Mouse (Mus musculus): ENCODE results near the gene Wdr19. TPM values are rescaled to one million over a fixed set of nuclear protein-coding genes. Genes with fewer than 3 reads are reported as not detected.
"Not testable (repeated sequence)": the region's sequence is repeated elsewhere in the genome, so short reads cannot be mapped to it uniquely, and the experiment has no call there.

Wdr19 gene
- polyA plus RNA-seq, 1 experiment = not detected

DNA sequence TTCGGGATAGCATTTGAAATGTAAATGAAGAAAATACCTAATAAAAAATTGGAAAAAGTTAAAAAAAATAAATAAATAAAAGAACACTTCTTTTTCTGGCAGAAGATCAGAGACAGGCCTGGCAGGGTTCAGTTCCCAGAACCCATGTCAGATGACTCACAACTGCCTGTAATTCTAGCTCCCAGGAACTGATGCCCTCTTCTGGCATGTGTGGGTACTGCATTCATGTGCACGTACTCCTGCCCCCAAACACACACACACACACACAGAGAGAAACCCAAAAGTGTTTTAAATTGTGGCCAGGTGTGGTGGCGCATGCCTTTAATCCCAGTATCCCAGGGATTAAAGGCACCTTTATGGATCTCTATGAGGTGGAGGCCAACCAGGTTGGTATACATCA, 84.7 kb downstream of the Wdr19 start:
- no peak overlapping the region for H3K4me3 ChIP-seq (replicated peaks)
- no peak for TF ChIP-seq TAL1 (IDR thresholded peaks at IDR 0.05; ENCODE audit: low read length)
- no peak for TF ChIP-seq GATA1 (IDR thresholded peaks at IDR 0.05; ENCODE audit: low read length)
- H3K9me3 ChIP-seq (ENCODE audit: control insufficient read depth, low read length) = no peaks in the 10 kb centered on the region
- H3K4me1 ChIP-seq (ENCODE audit: control insufficient read depth) = peaks cover 15% of the 10 kb centered on the region
- peaks cover 80% of the 10 kb centered on the region for H3K36me3 ChIP-seq (ENCODE audit: control insufficient read depth)
- no peaks in the 10 kb centered on the region for H3K27me3 ChIP-seq (ENCODE audit: control insufficient read depth)

DNA sequence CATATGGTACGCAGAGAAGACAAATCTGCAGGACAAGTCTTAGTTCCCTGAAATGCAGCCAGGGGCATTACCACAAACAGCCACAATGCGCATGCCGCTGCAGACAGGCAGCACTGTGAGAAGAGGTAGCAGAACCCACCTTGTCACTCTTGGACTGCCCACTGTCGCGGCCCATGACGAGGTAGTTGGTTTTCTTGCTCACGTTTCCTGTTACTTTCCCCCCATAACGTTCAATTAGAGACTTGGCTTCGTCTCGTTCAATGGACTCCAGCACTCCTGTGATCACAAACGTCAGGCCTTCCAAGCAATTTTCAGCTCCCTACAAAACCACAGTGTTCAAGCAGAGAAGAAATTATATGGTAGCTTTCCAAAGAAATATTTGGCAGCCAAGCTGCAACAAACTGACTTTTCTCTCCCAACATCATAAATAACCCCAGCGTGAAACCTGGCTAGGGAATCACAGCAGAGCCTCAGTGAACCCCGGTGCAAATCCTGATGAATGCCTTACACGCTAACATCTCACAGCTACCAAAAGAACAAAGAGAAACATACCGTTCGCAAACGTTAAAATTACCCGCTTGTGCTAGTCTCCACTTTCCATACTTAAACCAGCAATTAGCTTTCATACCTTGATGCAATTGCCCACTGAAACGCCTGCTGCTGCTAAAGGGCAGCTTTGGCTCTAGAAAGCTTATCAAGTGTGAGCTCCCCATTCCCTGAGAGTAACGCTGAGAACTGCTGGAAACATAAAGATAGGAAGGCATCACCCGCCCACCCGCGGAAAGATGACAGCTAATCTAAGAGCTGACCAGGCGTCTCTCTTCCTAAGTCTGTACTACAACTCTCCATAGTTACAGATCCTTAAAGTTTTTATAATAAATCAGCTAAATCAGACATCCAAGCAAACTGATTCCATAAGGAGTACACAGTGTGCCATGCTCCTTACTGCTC, 88.5 kb downstream of the Wdr19 start:
- H3K9me3 ChIP-seq (ENCODE audit: control insufficient read depth, low read length) = no peaks in the 10 kb centered on the region
- peaks cover 94% of the 10 kb centered on the region for H3K36me3 ChIP-seq (ENCODE audit: control insufficient read depth)
- H3K27me3 ChIP-seq (ENCODE audit: control insufficient read depth) = no peaks in the 10 kb centered on the region
- H3K4me3 ChIP-seq (replicated peaks) = no peak overlapping the region
- TF ChIP-seq TAL1 (IDR thresholded peaks at IDR 0.05; ENCODE audit: low read length) (no peak), GATA1 (IDR thresholded peaks at IDR 0.05; ENCODE audit: low read length) (no peak)
- peaks cover 31% of the 10 kb centered on the region for H3K4me1 ChIP-seq (ENCODE audit: control insufficient read depth)

DNA sequence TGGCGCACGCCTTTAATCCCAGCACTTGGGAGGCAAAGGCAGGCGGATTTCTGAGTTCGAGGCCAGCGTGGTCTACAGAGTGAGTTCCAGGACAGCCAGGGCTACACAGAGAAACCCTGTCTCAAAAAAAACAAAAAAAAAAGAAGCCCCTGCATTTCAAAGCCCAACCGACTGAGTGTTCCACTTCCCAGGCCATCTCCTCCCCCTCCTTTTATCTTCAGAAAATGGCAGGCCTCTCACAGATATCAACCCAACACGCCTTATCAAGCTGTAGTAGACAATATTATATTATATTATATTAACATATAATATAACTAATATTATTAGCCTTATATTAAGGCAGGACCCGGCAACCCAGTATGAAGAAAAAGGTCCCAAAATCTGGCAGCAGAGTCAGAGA, 89.5 kb downstream of the Wdr19 start:
- H3K4me3 ChIP-seq (replicated peaks); H3K9me3 ChIP-seq (ENCODE audit: control insufficient read depth, low read length); H3K27me3 ChIP-seq (ENCODE audit: control insufficient read depth): not testable (repeated sequence)
- Histone ChIP-seq H3K4me1 (ENCODE audit: control insufficient read depth) (peaks cover 31% of the 10 kb centered on the region), H3K36me3 (ENCODE audit: control insufficient read depth) (peaks cover 98% of the 10 kb centered on the region)

DNA sequence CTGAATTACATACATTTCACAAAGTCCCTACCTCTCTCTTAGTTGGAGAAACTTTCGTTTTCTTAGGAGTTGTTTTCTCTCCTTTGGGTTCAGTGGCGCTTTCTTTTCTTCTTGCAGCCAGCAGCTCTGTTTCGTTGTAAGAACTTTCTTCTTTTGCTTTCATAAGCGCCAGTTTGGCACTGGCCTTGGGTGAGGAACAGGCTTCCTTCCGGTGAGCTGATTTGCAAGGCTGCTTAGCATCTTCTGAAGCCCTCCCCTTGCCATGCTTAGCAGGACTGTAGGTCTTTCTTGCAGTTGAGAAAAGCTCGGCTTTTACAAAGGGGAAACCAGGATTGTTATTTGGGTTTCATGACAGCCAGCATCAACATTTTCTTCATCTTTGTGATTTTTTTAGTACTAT, 94.1 kb downstream of the Wdr19 start:
- peaks cover 24% of the 10 kb centered on the region for H3K4me1 ChIP-seq (ENCODE audit: control insufficient read depth)
- peaks cover 97% of the 10 kb centered on the region for H3K36me3 ChIP-seq (ENCODE audit: control insufficient read depth)
- no peak overlapping the region for H3K4me3 ChIP-seq (replicated peaks)
- no peaks in the 10 kb centered on the region for H3K27me3 ChIP-seq (ENCODE audit: control insufficient read depth)
- TF ChIP-seq GATA1 (IDR thresholded peaks at IDR 0.05; ENCODE audit: low read length) (no peak), TAL1 (IDR thresholded peaks at IDR 0.05; ENCODE audit: low read length) (no peak)
- no peaks in the 10 kb centered on the region for H3K9me3 ChIP-seq (ENCODE audit: control insufficient read depth, low read length)

DNA sequence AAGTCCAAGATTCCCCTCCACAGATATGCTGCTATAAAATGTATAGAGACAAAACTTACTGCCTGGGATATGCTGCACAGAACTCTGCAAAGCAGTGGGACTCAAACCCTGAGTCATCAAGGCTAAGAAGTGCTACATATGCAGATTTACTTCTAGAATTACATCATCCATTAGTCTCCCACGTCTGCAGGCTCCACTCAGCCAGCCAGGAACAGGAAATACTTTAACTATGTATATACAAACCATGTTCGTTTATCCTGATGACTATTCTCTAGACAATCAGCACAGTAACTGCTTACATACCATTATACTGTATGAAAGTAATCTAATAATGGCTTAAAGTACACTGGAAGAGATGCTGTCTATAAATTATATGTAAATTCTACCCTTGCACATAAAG, 94.8 kb downstream of the Wdr19 start:
- Histone ChIP-seq H3K4me3 (replicated peaks) (no peak overlapping the region), H3K9me3 (ENCODE audit: control insufficient read depth, low read length) (no peaks in the 10 kb centered on the region), H3K4me1 (ENCODE audit: control insufficient read depth) (peaks cover 26% of the 10 kb centered on the region), H3K27me3 (ENCODE audit: control insufficient read depth) (no peaks in the 10 kb centered on the region), H3K36me3 (ENCODE audit: control insufficient read depth) (peaks cover 98% of the 10 kb centered on the region)
- TF ChIP-seq GATA1 (IDR thresholded peaks at IDR 0.05; ENCODE audit: low read length) (no peak), TAL1 (IDR thresholded peaks at IDR 0.05; ENCODE audit: low read length) (no peak)

DNA sequence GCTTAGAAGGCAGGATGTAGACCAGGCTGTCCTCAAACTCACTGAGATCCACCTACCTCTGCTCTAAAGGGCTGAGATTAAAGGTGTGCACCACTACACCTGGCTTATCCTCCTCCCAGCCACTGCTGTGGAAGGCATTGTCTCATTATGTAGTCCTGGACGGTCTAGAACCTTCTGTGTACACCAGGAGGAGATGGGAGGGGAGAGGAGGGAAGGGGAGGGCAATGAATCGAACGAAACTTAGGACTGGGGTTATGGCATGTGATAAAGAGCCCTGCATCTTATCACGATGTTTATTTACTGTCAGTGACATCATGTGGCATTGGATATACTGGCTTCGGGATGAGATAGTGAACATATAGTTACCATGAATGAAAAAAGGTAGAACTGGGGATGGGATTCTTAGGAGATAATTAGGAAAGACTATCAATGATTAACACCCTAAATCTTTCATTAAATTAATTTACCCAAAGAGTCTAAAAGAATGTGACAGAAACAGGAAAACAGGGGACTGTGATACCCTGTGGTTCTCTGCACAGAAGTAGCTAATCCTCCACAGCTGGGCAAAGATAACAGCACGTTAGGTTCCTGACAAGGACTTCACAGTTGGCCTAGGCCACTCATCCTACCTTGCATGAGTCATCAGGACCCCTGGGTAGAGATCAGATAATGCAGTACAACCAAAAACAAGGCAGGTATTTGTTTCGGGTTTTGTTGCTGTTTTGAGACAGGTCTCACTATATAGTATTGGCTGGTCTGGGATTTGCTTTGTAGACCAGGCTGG, 98.9 kb downstream of the Wdr19 start:
- Histone ChIP-seq H3K36me3 (ENCODE audit: control insufficient read depth) (peaks cover 97% of the 10 kb centered on the region), H3K4me1 (ENCODE audit: control insufficient read depth) (peaks cover 25% of the 10 kb centered on the region), H3K9me3 (ENCODE audit: control insufficient read depth, low read length) (no peaks in the 10 kb centered on the region), H3K4me3 (replicated peaks) (no peak overlapping the region), H3K27me3 (ENCODE audit: control insufficient read depth) (no peaks in the 10 kb centered on the region)
- no peak for TF ChIP-seq TAL1 (IDR thresholded peaks at IDR 0.05; ENCODE audit: low read length)
- no peak for TF ChIP-seq GATA1 (IDR thresholded peaks at IDR 0.05; ENCODE audit: low read length)

DNA sequence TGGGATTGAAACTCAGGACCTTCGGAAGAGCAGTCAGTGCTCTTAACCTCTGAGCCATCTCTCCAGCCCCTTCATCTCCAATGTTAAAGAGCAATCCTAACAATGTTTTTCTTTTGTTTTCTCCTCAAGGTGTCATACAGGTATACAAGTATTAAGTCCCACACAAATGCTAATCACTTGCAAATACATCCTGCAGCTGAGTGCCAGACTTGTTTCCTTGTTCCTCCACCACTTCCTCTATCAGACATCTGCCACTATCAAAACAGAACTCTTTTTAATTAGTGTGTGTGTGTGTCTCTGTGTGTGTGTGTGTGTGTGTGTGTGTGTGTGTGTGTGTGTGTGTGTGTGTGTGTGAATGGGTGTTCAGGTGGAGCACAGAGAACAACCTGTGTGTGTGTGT, 100.1 kb downstream of the Wdr19 start:
- H3K4me3 ChIP-seq (replicated peaks); H3K9me3 ChIP-seq (ENCODE audit: control insufficient read depth, low read length); H3K27me3 ChIP-seq (ENCODE audit: control insufficient read depth): not testable (repeated sequence)
- Histone ChIP-seq H3K36me3 (ENCODE audit: control insufficient read depth) (peaks cover 97% of the 10 kb centered on the region), H3K4me1 (ENCODE audit: control insufficient read depth) (peaks cover 25% of the 10 kb centered on the region)

DNA sequence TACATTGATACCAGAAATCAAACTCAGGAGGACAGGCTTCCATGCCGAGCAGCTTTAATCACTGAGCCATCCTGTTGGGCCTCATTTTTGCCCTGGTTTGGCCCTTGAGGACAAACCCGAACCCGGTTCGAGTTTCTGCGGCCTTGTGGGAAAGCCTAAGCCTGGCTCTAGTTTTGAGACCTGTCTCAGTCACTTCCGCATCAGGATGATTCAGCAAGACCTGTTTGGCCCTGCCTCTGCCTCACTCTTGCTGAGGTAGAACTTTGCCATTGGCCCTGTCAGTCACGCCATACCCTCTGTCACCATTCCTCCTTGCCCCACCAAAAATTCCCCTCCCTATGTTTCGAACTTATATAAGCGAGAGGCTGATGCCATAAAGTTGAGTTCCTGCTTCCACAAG, 100.6 kb downstream of the Wdr19 start:
- Histone ChIP-seq H3K36me3 (ENCODE audit: control insufficient read depth) (peaks cover 97% of the 10 kb centered on the region), H3K9me3 (ENCODE audit: control insufficient read depth, low read length) (no peaks in the 10 kb centered on the region), H3K27me3 (ENCODE audit: control insufficient read depth) (no peaks in the 10 kb centered on the region), H3K4me1 (ENCODE audit: control insufficient read depth) (peaks cover 25% of the 10 kb centered on the region), H3K4me3 (replicated peaks) (no peak overlapping the region)
- TF ChIP-seq TAL1 (IDR thresholded peaks at IDR 0.05; ENCODE audit: low read length) (no peak), GATA1 (IDR thresholded peaks at IDR 0.05; ENCODE audit: low read length) (no peak)

DNA sequence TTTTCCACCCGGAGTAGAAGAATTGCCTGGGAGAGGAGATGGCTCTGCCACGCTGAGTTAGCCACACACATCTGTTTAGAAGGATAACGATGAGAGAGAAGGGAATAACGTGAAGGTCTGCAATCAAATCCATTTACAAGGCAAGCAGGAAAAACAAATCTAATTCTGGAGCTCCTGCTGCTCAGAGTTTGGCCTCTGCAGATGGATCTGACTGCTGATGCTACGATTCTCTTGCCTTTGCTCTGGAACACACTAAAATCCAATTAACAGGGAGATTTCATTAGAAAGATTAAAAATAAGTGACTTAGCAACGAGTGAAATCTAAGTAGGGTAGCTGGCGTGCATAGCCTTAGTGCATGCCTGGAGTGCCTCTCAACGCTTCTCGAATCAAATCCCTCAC, 106.0 kb downstream of the Wdr19 start:
- no peak for TF ChIP-seq GATA1 (IDR thresholded peaks at IDR 0.05; ENCODE audit: low read length)
- no peak for TF ChIP-seq TAL1 (IDR thresholded peaks at IDR 0.05; ENCODE audit: low read length)
- no peak overlapping the region for H3K4me3 ChIP-seq (replicated peaks)
- peaks cover 90% of the 10 kb centered on the region for H3K36me3 ChIP-seq (ENCODE audit: control insufficient read depth)
- H3K9me3 ChIP-seq (ENCODE audit: control insufficient read depth, low read length) = no peaks in the 10 kb centered on the region
- H3K27me3 ChIP-seq (ENCODE audit: control insufficient read depth) = no peaks in the 10 kb centered on the region
- H3K4me1 ChIP-seq (ENCODE audit: control insufficient read depth) = peaks cover 4% of the 10 kb centered on the region

Measured in erythroblast, embryonic 14.5 days (primary cell).